Mouse (Mus musculus): ENCODE measurements around the gene Pamr1.

DNA sequence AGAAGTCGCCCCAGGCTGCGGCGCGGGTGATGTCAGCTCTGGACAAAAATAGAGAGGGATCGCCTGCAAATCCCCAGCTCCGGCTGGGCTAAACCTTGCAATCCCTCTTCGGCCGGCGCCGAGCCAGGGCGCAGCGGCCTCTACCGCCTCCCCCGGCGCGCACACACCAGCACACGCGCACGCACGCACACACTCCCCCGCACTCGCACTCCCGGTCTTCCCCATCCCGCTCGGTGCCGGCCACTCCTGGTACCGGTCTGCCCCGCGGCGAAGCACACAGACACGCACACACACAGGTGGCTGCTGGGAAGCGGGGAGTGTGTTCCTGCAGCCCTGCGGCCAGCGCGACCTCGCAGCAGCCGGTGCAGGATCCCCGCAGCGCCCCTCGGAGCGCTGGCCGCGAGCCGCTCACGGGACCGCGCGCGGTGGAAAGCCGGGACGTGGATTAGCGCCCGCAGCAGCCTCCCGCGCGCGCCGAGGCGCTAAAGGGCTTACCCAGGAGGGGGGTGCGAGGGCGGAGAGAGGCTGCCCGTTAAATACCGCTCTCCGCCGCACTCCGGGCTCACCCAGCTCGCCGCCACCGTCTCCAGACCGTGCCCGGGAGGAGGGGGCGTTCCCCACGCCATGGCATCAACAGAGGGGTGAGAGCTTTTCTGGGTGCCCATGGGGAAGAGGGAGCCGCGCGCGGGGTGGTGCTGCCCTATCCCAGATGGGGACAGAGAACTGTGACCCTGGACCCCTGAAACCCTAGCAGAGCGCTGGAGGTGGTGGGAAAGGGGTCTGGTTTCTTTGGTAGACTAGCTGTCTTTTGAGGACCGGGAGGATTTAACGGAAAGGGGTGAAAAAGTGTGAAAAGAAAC lies 109.1 kb downstream of the Pamr1 start:
- TF ChIP-seq CTCF (IDR thresholded peaks at IDR 0.05) (peak; percentile 27), POLR2A (IDR thresholded peaks at IDR 0.05; ENCODE audit: insufficient read depth, low read depth, low read length) (no peak)
